Mouse (Mus musculus): ENCODE measurements at regions not wholly inside any gene's neighbourhood (a gene's known extent, or its start where the extent isn't known, plus 50 kb on each side); places are given as distances from the start of the nearest gene placed in this dataset.

GRCm38 (mm10) chr9:71383901-71384300 is 101.8 kb downstream of the Polr2m start:
- no peak for TF ChIP-seq POLR2A (IDR thresholded peaks at IDR 0.05; ENCODE audit: borderline replicate concordance, extremely low read depth, insufficient read depth, insufficient read length, poor library complexity, severe bottlenecking)
- no peak for TF ChIP-seq CTCF (IDR thresholded peaks at IDR 0.05; ENCODE audit: borderline replicate concordance, extremely low read depth, insufficient read depth, insufficient read length)
